Mouse (Mus musculus): ENCODE measurements at regions not wholly inside any gene's neighbourhood (a gene's known extent, or its start where the extent isn't known, plus 50 kb on each side); places are given as distances from the start of the nearest gene placed in this dataset. TPM values are rescaled to one million over a fixed set of nuclear protein-coding genes. Genes with fewer than 3 reads are reported as not detected.
"Not testable (repeated sequence)": the region's sequence is repeated elsewhere in the genome, so short reads cannot be mapped to it uniquely, and the experiment has no call there.

- H3K4me3 ChIP-seq; H3K4me1 ChIP-seq; H3K27me3 ChIP-seq; H3K4me2 ChIP-seq; H3K9me3 ChIP-seq; H3K9ac ChIP-seq; H3K36me3 ChIP-seq; H3K27ac ChIP-seq; ATAC-seq (ENCODE audit: borderline replicate concordance, extremely low read depth, low FRiP score, low TSS enrichment): not testable (repeated sequence)
- 52% methylated on average over 3 of the region's 3 CpGs for WGBS
Observed at GRCm38 (mm10) chr12:115759041-115759440, 288.5 kb upstream of the Zfp386 start.

- H3K4me3 ChIP-seq; H3K4me2 ChIP-seq; H3K4me1 ChIP-seq; H3K27ac ChIP-seq; H3K9ac ChIP-seq; H3K27me3 ChIP-seq; ATAC-seq (ENCODE audit: borderline replicate concordance, extremely low read depth, low FRiP score, low TSS enrichment); H3K9me3 ChIP-seq; H3K36me3 ChIP-seq: not testable (repeated sequence)
- WGBS, result 100% methylated on average over 1 of the region's 1 CpGs
Observed at GRCm38 (mm10) chr12:115761766-115762165, 285.8 kb upstream of the Zfp386 start.

- H3K27me3 ChIP-seq; H3K9ac ChIP-seq; H3K4me3 ChIP-seq; H3K4me1 ChIP-seq; H3K4me2 ChIP-seq; H3K27ac ChIP-seq; H3K9me3 ChIP-seq; ATAC-seq (ENCODE audit: borderline replicate concordance, extremely low read depth, low FRiP score, low TSS enrichment); H3K36me3 ChIP-seq: not testable (repeated sequence)
- 59% methylated on average over 4 of the region's 4 CpGs for WGBS
Observed at GRCm38 (mm10) chr12:115764939-115765479, 282.5 kb upstream of the Zfp386 start.

DNA sequence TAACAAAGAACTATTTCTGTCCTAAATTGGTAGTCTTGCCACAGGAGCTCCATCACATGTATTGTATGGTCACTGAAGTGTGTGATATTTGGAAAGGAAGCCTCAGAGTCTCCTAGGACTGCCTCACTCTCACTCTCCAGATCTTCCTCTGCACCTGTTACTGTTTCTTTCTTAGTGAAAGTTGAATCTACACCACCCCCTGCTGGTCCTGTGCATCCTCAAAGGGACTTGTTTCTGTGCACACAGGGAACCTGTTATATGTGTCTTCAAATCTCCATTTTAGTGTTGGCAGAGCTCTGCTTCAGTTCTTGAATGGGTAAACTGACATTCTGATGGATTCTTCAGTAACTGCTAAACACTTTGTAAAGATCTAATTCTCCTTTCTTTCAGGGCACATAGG, 276.3 kb upstream of the Zfp386 start:
- not testable (repeated sequence) for H3K9ac ChIP-seq; H3K4me1 ChIP-seq; H3K27ac ChIP-seq; H3K9me3 ChIP-seq; H3K36me3 ChIP-seq; H3K4me2 ChIP-seq; H3K4me3 ChIP-seq; H3K27me3 ChIP-seq; ATAC-seq (ENCODE audit: borderline replicate concordance, extremely low read depth, low FRiP score, low TSS enrichment)

- not testable (repeated sequence) for H3K4me2 ChIP-seq; H3K27me3 ChIP-seq; H3K9me3 ChIP-seq; H3K27ac ChIP-seq; H3K9ac ChIP-seq; ATAC-seq (ENCODE audit: borderline replicate concordance, extremely low read depth, low FRiP score, low TSS enrichment); H3K4me3 ChIP-seq; H3K36me3 ChIP-seq; H3K4me1 ChIP-seq
- WGBS, result 55% methylated on average over 1 of the region's 1 CpGs
Observed at GRCm38 (mm10) chr12:115790369-115790768, 257.2 kb upstream of the Zfp386 start.

DNA sequence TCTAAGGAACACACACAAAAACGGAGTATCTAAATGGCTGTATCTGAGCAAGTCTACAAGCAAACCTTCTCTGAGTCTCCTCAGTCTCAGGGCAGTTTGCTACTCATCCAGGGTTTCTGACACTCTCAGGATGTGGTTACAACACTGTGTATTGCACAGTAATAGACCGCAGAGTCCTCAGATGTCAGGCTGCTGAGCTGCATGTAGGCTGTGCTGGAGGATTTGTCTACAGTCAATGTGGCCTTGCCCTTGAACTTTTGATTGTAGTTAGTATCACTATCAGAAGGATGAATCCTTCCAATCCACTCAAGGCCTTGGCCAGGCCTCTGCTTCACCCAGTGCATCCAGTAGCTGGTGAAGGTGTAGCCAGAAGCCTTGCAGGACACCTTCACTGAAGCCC, 245.0 kb upstream of the Zfp386 start:
- H3K9me3 ChIP-seq; H3K4me2 ChIP-seq; H3K27me3 ChIP-seq; H3K4me3 ChIP-seq; H3K4me1 ChIP-seq; H3K9ac ChIP-seq; H3K36me3 ChIP-seq; H3K27ac ChIP-seq; ATAC-seq (ENCODE audit: borderline replicate concordance, extremely low read depth, low FRiP score, low TSS enrichment): not testable (repeated sequence)
- 61% methylated on average over 2 of the region's 2 CpGs for WGBS

DNA sequence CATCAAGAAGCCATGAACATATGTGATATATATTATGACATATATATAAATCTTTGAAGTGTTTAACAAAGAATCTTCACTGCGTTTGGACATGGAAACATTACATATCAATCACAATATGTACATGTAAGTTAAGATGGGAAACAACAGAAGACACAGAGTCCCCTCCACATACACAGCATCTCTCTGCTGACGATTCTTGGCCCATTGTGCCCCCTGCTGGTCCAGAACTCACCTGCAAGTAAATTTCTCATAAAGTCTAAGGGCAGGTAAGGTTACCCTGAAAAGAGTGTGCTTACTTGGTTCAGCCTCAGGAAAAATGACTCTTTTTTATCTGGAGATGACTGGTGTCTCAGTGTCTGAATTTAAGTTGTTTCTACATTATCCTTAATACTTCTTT, 243.8 kb upstream of the Zfp386 start:
- H3K9me3 ChIP-seq; H3K4me1 ChIP-seq; H3K4me3 ChIP-seq; ATAC-seq (ENCODE audit: borderline replicate concordance, extremely low read depth, low FRiP score, low TSS enrichment); H3K27ac ChIP-seq; H3K27me3 ChIP-seq; H3K9ac ChIP-seq; H3K36me3 ChIP-seq; H3K4me2 ChIP-seq: not testable (repeated sequence)
- 26% methylated on average over 2 of the region's 2 CpGs for WGBS

- no peaks in the 10 kb centered on the region for H3K27me3 ChIP-seq
- no peak for ATAC-seq (ENCODE audit: borderline replicate concordance, extremely low read depth, low FRiP score, low TSS enrichment)
- no peaks in the 10 kb centered on the region for H3K4me1 ChIP-seq
- H3K9me3 ChIP-seq, result no peaks in the 10 kb centered on the region
- no peaks in the 10 kb centered on the region for H3K36me3 ChIP-seq
- H3K4me3 ChIP-seq, result no peak overlapping the region
- H3K9ac ChIP-seq, result no peak overlapping the region
- WGBS, result 30% methylated on average over 1 of the region's 1 CpGs
- no peak overlapping the region for H3K27ac ChIP-seq
- H3K4me2 ChIP-seq, result no peak overlapping the region
Observed at GRCm38 (mm10) chr12:115807978-115808377, 239.5 kb upstream of the Zfp386 start.

Small RNAs in the stretch of these regions (microRNA-seq; reads per million reads assigned to microRNA genes)
- not detected for gene Gm27722
- gene Mir6388, result not detected
